ENCODE assay signal across 11 mouse cellular contexts in genomic region chr9:78428185-78428584, GRCm38 (mm10). TPM values are rescaled to one million over a fixed set of nuclear protein-coding genes. Genes with fewer than 3 reads are reported as not detected.
A peak's percentile ranks its signal among the peaks of the same experiment; 100 is the strongest.
DNase-seq lines count a peak whose midpoint lies in the region; ATAC-seq and TF ChIP-seq lines count a peak whose summit lies in the region.
"Had no signal": no experiment of that assay in that cellular context is flagged by ENCODE, and none has a peak within 500 bp of the region (broad histone marks: within the 10 kb centered on the region; RNA-seq: fewer than 3 reads in every experiment).

No protein-coding gene starts in this region.

- H3K4me1 ChIP-seq in hindbrain, embryonic 15.5 days (replicated peaks) = no peaks in the 10 kb centered on the region
- H3K4me1 ChIP-seq in hindbrain, embryonic 16.5 days (ENCODE audit: control insufficient read depth, insufficient read depth, low read depth, low read length) = no peaks in the 10 kb centered on the region
- peaks cover 11% of the 10 kb centered on the region for H3K4me1 ChIP-seq in testis, adult 2 months (ENCODE audit: control insufficient read depth, insufficient read depth, low read length)
- H3K4me1 ChIP-seq in liver, embryonic 16.5 days (ENCODE audit: control insufficient read depth, low read depth, low read length) = no peaks in the 10 kb centered on the region; the same call in none of the 2 replicates

- no peak overlapping the region for H3K4me3 ChIP-seq in hindbrain, embryonic 15.5 days
- no peak overlapping the region for H3K4me3 ChIP-seq in hindbrain, embryonic 16.5 days (ENCODE audit: low read length)
- peak overlapping the region; percentile 97 for H3K4me3 ChIP-seq in testis, adult 2 months (ENCODE audit: control insufficient read depth, low read depth, low read length)
- H3K4me3 ChIP-seq in liver, embryonic 16.5 days (ENCODE audit: low read depth, low read length) = 0 out of 2 replicates have a peak overlapping the region, but pooled peaks have one; percentile 40

- TF ChIP-seq CTCF in testis, adult 2 months (IDR thresholded peaks at IDR 0.05; ENCODE audit: control insufficient read depth, insufficient read depth, insufficient replicate concordance, low read depth, low read length) = 0 out of 2 replicates have a peak, but pooled peaks have one; percentile 0

- H3K9me3 ChIP-seq in hindbrain, embryonic 15.5 days = no peaks in the 10 kb centered on the region
- no peaks in the 10 kb centered on the region for H3K9me3 ChIP-seq in hindbrain, embryonic 16.5 days (ENCODE audit: control insufficient read depth, low read length)
- no peaks in the 10 kb centered on the region for H3K9me3 ChIP-seq in liver, embryonic 16.5 days (replicated peaks; ENCODE audit: control insufficient read depth, low read length)
- H3K9me3 ChIP-seq: midbrain, embryonic 12.5 days had no signal

- DNase-seq in testis, postnatal 14 days (ENCODE audit: low spot score) = no peak
- DNase-seq in Muller cell, postnatal 12 days (ENCODE audit: inconsistent ontology term) = no peak
- no peak for DNase-seq in retina, postnatal 1 day
- DNase-seq in urinary bladder, postnatal 10 days (ENCODE audit: low spot score) = no peak
- DNase-seq: kidney, postnatal 14 days had no signal

- no peak for ATAC-seq in hindbrain, embryonic 15.5 days (ENCODE audit: low FRiP score, low read depth)
- ATAC-seq in hindbrain, embryonic 16.5 days = no peak
- ATAC-seq in liver, embryonic 16.5 days (ENCODE audit: low read depth) = peak; percentile 30; the same call in 1 of the 2 replicates

- H3K36me3 ChIP-seq in hindbrain, embryonic 15.5 days = no peaks in the 10 kb centered on the region
- H3K36me3 ChIP-seq in hindbrain, embryonic 16.5 days (ENCODE audit: control insufficient read depth, insufficient read depth, low read length) = no peaks in the 10 kb centered on the region
- H3K36me3 ChIP-seq in testis, adult 2 months (ENCODE audit: control insufficient read depth, insufficient read depth, low read length) = no peaks in the 10 kb centered on the region; the same call in 1 of the 2 replicates
- H3K36me3 ChIP-seq in liver, embryonic 16.5 days (ENCODE audit: control insufficient read depth, insufficient read depth) = no peaks in the 10 kb centered on the region
- H3K36me3 ChIP-seq: midbrain, embryonic 12.5 days had no signal

- no peaks in the 10 kb centered on the region for H3K27me3 ChIP-seq in hindbrain, embryonic 15.5 days
- no peaks in the 10 kb centered on the region for H3K27me3 ChIP-seq in hindbrain, embryonic 16.5 days (replicated peaks; ENCODE audit: control insufficient read depth, insufficient read depth, low read length)
- no peaks in the 10 kb centered on the region for H3K27me3 ChIP-seq in testis, adult 2 months (ENCODE audit: control insufficient read depth, insufficient read depth, low read length)
- H3K27me3 ChIP-seq in liver, embryonic 16.5 days (ENCODE audit: control insufficient read depth, insufficient read depth, low read depth, low read length) = no peaks in the 10 kb centered on the region
- H3K27me3 ChIP-seq: midbrain, embryonic 12.5 days had no signal

- no peak overlapping the region for H3K27ac ChIP-seq in hindbrain, embryonic 15.5 days (replicated peaks)
- H3K27ac ChIP-seq in hindbrain, embryonic 16.5 days (ENCODE audit: low read depth, low read length) = no peak overlapping the region
- peak overlapping the region; percentile 62 for H3K27ac ChIP-seq in testis, adult 2 months (ENCODE audit: control insufficient read depth, insufficient read depth, low read depth, low read length)
- 0 out of 2 replicates have a peak overlapping the region, but pooled peaks have one; percentile 3 for H3K27ac ChIP-seq in liver, embryonic 16.5 days (ENCODE audit: low read length)
- H3K27ac ChIP-seq: midbrain, embryonic 12.5 days had no signal

- 85% methylated on average over 6 of the region's 6 CpGs for WGBS in hindbrain, embryonic 15.5 days
- WGBS in hindbrain, embryonic 16.5 days = 84% methylated on average over 6 of the region's 6 CpGs
- 20% methylated on average over 6 of the region's 6 CpGs for WGBS in liver, embryonic 16.5 days (ENCODE audit: insufficient replicate concordance)

- no peak overlapping the region for H3K9ac ChIP-seq in hindbrain, embryonic 15.5 days
- H3K9ac ChIP-seq in hindbrain, embryonic 16.5 days (ENCODE audit: low read depth, low read length) = no peak overlapping the region
- no peak overlapping the region; the same call in 1 of the 2 replicates for H3K9ac ChIP-seq in liver, embryonic 16.5 days (ENCODE audit: low read depth, low read length)

- H3K4me2 ChIP-seq in hindbrain, embryonic 15.5 days = 0 out of 2 replicates have a peak overlapping the region, but pooled peaks have one; percentile 61
- no peak overlapping the region; the same call in 1 of the 2 replicates for H3K4me2 ChIP-seq in hindbrain, embryonic 16.5 days (ENCODE audit: low read length)
- H3K4me2 ChIP-seq in liver, embryonic 16.5 days (ENCODE audit: low read depth, low read length) = peak overlapping the region; percentile 54

- TF ChIP-seq POLR2A in testis, adult 2 months (IDR thresholded peaks at IDR 0.05; ENCODE audit: control insufficient read depth, low read depth, low read length) = no peak

RNA-seq across cellular contexts. Expression of gene Cgas, which starts 14.9 kb away (rescaled TPM):
- polyA plus RNA-seq in hindbrain, embryonic 15.5 days (2015; fragmentation: Nextera tagmentation; extraction: Ambion mirVana) = 0.58 and 0.80 TPM in 2 replicates
- 0.54 and 0.79 TPM in 2 replicates for polyA plus RNA-seq in hindbrain, embryonic 16.5 days (2015; fragmentation: Nextera tagmentation; extraction: Ambion mirVana)
- 0.09 and 0.10 TPM in 2 replicates for polyA plus RNA-seq in testis, adult 2 months (2012; rRNA removed)
- 0.67 and 0.84 TPM in 2 replicates for polyA plus RNA-seq in liver, embryonic 16.5 days (2015; fragmentation: Nextera tagmentation; extraction: Ambion mirVana)

RNA-seq across cellular contexts. Expression of gene Mto1, which starts 19.8 kb away (rescaled TPM):
- polyA plus RNA-seq in hindbrain, embryonic 15.5 days (2015; fragmentation: Nextera tagmentation; extraction: Ambion mirVana) = 28.6 and 30.5 TPM in 2 replicates
- 27.9 and 30.0 TPM in 2 replicates for polyA plus RNA-seq in hindbrain, embryonic 16.5 days (2015; fragmentation: Nextera tagmentation; extraction: Ambion mirVana)
- polyA plus RNA-seq in testis, adult 2 months (2012; rRNA removed) = 11.5 and 12.3 TPM in 2 replicates
- 16.9 and 17.9 TPM in 2 replicates for polyA plus RNA-seq in liver, embryonic 16.5 days (2015; fragmentation: Nextera tagmentation; extraction: Ambion mirVana)

RNA-seq across cellular contexts. Expression of gene Gm17324, which starts 20.4 kb away (rescaled TPM):
- polyA plus RNA-seq in hindbrain, embryonic 15.5 days (2015; fragmentation: Nextera tagmentation; extraction: Ambion mirVana) = 1.9 and 2.9 TPM in 2 replicates
- 1.8 and 2.3 TPM in 2 replicates for polyA plus RNA-seq in hindbrain, embryonic 16.5 days (2015; fragmentation: Nextera tagmentation; extraction: Ambion mirVana)
- polyA plus RNA-seq in testis, adult 2 months (2012; rRNA removed) = 3.4 and 3.7 TPM in 2 replicates
- 0.24 and 0.42 TPM in 2 replicates for polyA plus RNA-seq in liver, embryonic 16.5 days (2015; fragmentation: Nextera tagmentation; extraction: Ambion mirVana)

RNA-seq across cellular contexts. Expression of gene Ddx43, which starts 32.6 kb away (rescaled TPM):
- polyA plus RNA-seq in hindbrain, embryonic 15.5 days (2015; fragmentation: Nextera tagmentation; extraction: Ambion mirVana) = 0.34 and 0.47 TPM in 2 replicates
- polyA plus RNA-seq in hindbrain, embryonic 16.5 days (2015; fragmentation: Nextera tagmentation; extraction: Ambion mirVana) = 0.29 and 0.44 TPM in 2 replicates
- polyA plus RNA-seq in testis, adult 2 months (2012; rRNA removed) = 3.0 and 4.0 TPM in 2 replicates
- polyA plus RNA-seq in liver, embryonic 16.5 days (2015; fragmentation: Nextera tagmentation; extraction: Ambion mirVana) = not detected in 2 replicates
- polyA plus RNA-seq: heart, postnatal 0 days had no signal

RNA-seq across cellular contexts. Expression of gene Ooep, which starts 49.7 kb away (rescaled TPM):
- 5.1 and 5.6 TPM in 2 replicates for polyA plus RNA-seq in hindbrain, embryonic 15.5 days (2015; fragmentation: Nextera tagmentation; extraction: Ambion mirVana)
- 4.8 TPM in 2 replicates for polyA plus RNA-seq in hindbrain, embryonic 16.5 days (2015; fragmentation: Nextera tagmentation; extraction: Ambion mirVana)
- polyA plus RNA-seq in testis, adult 2 months (2012; rRNA removed) = not detected in 2 replicates
- 0.06 TPM in 1 of 2 replicates, not detected in the other for polyA plus RNA-seq in liver, embryonic 16.5 days (2015; fragmentation: Nextera tagmentation; extraction: Ambion mirVana)

Comparison
In these comparisons a context has a peak if more than half of its experiments do, and no peak if none do; other contexts are left out.
1. H3K27ac ChIP-seq: peak in testis, adult 2 months (single experiment) and liver, embryonic 16.5 days (single experiment); none in hindbrain, embryonic 15.5 days (single experiment) and hindbrain, embryonic 16.5 days (single experiment).
2. H3K4me3 ChIP-seq: peak in testis, adult 2 months (single experiment) and liver, embryonic 16.5 days (single experiment); none in hindbrain, embryonic 15.5 days (single experiment) and hindbrain, embryonic 16.5 days (single experiment).